Mouse (Mus musculus) Muller cell, postnatal 12 days (primary cell): ENCODE results near the gene Rap2a.

Experiments used
- DNase-seq: peaks from one replicate; pipeline ENCODE4 v3.0.0-alpha.2; 2015; ENCODE audit errors: inconsistent ontology term

The Rap2a gene

DNA sequence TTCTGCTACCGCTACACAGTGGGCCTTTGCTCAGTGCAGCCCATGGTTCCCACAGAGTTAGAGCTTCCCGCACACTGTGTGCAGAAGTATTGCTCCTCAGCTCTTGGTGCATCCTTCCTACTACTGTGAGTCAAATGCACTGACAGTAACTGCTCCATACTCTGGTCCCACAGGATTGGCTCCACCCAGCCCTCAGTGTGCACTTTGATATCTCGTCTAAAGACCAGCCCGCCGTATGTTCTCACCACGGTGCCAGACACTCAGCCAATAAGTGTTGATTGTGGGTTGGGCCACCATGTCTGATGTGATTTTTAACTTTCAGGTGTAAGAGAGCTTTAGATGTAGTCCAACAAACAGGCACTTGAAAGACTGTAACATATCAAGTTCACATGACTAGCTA, 21.4 kb downstream of the Rap2a start:
- no peak for DNase-seq

DNA sequence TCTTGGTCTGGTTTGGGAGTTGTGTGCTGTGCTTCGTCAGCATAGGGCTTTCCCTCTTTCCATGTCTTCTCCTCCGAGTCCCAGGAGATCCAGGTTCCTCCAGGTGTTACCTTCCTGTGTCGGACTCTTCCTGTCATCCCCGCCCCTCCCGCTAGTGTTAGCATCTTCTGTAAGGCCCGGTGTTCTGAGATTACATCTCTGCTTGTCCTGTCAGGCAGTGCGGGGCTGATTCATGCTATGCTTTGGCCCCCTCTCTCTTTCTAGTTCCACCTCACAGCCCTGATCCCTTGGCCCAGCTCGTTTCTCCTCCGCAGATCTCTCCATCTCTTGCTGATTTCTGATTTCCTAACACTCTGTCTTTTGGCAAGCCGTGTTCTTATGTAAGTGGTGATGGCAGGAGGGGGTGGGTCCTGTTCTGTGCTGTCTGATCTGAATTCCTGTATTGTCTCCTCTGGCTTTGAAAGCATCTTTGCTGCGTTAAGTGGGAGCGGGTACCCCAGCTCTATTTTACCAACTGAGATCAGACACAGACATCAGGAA, 21.8 kb downstream of the Rap2a start:
- peak; percentile 61 for DNase-seq

DNA sequence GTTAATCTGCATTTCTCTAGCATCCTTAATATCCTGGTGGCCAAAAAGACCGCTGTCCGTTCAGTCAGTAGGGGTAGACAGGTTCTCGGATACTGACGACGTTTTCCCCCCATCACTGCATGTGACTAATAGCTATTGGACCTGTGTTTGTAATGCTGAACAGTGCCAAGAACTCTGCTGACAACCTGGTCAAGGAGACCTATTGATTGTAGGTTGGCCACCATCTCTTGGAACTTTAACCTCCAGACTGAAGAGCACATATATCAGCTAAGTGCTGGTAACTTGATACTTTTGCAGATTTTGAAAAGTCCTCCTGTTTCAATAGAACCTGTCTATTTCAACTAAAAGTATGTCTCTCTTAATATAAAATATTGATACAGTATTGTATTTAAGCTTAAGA, 22.5 kb downstream of the Rap2a start:
- no peak for DNase-seq

DNA sequence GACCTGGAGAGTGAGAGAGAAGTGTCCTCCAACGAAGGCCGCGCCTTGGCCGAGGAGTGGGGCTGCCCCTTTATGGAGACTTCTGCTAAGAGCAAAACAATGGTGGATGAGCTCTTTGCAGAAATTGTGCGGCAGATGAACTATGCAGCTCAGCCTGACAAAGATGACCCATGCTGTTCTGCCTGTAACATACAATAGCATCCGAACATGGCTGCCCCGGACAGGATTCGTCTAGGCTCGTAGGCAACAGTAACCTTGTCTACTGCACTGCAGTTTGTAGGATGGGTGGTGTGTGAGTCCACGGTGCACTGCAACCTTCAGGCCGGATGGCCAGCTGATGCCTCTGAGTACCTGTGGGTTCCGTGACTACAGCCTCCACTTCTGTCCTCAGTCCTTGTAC, 25.4 kb downstream of the Rap2a start:
- DNase-seq = no peak

DNA sequence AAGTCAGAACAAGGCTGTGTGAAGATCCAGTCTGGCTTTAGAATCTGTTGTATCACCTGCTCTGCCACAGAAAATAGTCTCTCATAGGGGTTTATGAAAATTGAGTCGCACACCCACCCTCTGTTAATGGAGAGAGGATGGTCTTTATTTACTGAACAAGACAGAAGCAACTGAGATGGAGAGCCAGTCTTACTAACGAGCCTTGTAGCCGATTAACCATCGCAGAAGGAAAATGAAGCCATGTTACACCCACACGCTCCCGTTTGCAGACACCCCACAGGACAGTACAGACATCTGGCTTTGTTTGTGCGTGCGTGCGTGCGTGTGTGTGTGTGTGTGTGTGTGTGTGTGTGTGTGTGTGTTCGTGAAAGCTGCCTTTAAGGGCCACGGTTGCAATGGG, 26.2 kb downstream of the Rap2a start:
- no peak for DNase-seq

DNA sequence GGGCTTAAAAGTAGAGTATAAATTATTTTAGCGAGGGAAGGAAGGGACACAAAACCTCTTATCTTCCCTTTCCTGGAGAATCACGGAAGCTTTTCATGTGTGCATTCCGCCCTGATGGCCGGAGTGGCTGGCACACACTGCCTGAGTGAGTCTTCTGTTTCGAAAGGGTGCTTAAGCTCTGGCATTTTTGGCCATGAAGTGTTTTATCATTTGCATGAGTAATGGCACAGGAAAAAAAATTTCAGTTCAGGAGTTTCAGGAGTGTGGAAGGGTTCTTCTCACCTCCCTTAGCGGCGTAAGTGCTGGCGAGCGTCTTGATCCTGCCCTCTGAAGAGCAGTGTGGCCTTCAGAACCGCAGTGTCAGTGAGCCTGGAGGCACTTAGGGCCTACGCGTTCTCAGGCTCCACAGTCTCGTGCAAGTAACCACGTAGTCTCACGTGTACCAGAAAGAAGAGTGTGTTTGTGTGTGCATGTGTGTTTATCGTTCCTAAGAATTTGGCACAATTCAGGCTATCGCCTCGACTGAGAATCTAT, 26.8 kb downstream of the Rap2a start:
- no peak for DNase-seq

DNA sequence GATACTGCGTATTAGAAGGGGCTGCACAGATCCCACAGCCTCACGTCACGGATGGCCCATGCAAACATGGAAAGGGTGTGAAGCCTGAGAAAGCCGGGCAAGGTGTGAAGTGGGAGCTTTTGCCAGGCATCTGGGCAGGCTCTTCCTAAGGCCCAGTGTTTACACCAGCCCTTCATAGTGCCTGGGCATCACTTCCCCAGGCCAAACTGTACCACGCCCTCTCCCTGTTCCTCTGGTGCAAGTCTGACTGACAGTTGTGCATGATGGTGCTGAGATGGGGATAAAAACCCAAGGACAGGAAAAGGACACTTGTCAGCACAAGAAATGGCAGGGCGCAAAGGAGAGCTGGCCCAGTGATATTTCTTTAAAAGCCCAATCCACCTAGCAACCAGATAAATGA, 27.7 kb downstream of the Rap2a start:
- DNase-seq = no peak

DNA sequence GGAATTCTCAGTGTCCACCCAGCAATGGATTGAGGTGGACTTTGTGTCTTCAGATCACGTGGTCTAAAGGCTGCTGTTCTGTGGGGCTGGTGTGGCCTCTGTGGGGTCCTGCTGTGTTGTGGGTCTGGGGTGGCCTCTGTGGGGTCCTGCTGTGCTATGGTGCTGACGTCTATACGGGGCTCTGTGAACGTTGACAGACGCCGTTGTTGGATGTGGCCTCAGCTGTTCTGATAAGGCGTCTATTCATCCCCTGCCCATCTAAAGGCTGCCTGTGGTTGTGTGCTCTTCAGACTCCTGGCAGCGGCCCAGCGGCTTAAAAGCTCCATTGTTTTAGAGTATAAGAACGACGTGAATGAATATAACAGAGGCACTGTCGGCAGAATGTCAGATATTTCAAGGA, 29.3 kb downstream of the Rap2a start:
- DNase-seq = peak; percentile 76

DNA sequence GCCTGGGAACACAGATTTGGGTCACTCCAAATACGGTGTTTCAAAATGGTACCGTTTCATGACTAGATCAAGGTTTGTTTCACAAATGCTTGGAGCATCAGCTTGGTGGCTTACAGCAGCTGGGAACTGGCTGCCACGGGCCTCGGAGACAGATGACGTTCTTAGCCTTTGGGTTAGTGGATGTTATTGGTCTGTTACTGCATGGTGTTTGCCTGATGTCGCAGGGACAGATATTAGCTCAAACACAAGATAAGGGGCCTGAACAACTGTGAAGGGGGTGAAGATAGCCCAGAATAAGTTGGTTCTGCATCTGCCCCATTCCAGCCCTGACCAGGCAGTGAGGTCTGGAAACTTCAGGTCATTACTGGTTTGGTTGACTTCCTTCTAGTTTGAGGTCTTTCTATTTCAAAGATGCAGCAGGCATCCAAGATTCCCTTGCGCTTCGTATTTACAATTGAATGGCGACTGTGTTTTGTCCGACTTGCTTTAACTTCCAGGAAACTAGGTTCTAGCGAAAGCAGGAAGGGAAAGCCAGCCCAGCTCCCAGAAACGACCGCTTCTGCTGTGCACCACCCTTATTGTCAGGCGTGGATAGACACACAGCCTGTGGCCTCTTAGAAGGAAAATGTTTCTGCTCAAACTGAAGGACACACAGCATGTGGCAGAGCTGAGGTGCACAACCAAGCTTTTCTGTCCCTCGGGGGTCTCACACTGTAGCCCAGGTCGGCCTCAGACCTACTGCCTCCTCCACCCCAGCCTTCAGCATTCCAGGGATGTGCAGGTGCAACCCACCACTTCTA, 30.5 kb downstream of the Rap2a start:
- DNase-seq = no peak

DNA sequence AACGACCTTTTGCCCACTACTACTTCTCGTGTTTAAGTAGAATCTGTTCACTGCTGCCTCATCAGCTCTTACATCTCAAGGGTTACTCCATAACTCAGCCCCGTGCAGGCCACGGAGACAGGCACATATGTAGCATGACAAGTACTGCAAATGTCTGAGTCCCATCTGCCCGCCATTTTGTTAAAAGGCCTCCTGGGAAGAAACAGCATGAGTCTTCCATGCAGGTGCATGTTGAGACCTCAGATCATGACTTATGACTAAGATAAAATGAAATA, 31.1 kb downstream of the Rap2a start:
- DNase-seq = no peak

DNA sequence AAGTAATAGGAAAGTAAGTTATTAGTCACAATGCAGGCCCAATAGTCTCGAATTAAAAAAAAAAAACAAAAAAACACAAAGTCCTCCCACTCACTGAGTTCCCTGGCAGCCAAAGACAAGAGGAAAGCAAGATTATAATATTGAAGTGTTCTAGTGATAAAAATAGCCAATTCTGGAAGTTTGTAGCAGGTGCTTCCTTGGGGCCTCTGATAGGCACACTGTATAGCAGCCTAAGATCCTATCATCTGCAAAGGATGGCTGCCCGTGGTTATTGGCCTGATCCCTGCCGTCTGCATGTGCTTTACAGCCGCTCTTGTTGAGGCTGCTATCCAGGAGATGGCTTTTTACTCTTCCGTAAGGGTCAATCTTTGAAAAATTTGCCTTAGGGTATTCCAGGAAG, 33.6 kb downstream of the Rap2a start:
- DNase-seq = no peak

DNA sequence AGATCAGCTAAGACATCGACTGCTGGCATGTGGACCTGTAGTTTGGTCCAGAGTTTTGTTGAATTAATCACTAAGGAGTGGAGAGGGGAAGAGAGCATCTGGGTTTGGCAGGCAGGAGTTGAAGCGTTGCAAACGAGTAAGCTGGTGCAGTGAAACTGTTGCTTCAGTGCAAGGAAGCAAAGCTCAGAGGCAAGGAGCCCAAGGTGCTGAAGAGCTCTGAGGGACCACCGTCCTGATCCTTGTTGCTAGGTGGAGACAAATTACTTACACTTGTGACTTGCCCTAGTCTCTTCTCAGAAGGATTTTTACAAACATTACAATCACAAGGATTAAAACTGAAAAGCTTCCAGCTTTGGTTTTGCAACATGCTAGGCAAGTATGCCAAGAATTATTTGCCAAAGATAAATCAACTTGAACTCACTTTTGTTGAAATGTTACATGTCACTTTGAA, 36.6 kb downstream of the Rap2a start:
- peak; percentile 65 for DNase-seq

DNA sequence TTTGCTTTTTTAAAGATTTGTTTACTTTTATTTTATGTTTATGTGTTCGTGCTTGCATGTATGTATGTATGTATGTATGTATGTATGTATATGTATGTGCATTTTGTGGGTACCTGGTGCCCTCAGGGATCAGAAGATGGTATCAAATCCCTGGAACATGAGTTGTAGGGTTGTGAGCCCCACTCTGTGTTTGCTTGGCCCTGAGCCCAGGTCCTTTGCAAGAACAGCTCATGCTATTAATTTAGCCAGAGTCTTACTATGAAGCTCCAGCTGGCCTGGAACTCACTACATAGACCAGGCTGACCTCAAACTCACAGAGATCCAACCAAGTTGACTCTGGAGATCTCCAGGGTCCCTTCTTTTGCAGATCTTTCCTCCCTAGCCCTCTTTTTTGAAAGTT, 37.1 kb downstream of the Rap2a start:
- no peak for DNase-seq

DNA sequence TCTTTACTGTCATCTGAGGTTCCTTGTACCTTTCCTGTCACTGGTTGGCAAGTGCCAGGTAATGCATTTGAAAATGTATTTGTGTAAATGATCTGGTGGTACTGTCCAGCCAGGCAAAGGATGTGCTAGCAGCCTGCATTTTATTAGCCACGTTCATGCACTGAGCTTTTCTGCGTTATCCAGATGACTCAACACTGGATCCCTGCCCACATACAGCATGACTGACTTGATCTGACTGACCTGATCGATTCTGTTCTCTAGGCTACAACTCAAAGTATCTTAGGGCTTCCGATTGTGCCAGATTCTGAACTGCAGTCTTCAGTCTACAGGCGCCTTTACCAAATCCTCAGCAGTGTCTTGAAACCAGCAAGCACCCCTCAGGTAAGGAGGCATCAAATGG, 40.5 kb downstream of the Rap2a start:
- DNase-seq = no peak

DNA sequence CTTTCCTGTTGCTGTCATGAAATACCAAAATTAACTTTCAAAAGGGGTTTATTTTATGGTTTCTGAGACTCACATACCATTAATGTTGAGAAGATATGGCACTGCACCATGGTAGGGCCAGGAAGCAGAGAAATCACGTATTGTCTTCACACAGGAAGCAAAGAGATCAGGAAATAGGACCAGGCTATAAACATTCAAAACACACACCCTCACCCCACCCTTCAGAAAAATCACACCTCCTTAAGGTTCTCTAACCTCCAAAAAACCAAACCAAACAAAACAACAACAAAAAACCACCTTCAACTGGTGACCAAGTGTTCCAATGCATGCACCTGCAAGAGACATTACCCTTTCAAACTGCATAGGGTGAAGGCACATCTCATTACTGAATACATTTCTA, 41.7 kb downstream of the Rap2a start:
- no peak for DNase-seq

DNA sequence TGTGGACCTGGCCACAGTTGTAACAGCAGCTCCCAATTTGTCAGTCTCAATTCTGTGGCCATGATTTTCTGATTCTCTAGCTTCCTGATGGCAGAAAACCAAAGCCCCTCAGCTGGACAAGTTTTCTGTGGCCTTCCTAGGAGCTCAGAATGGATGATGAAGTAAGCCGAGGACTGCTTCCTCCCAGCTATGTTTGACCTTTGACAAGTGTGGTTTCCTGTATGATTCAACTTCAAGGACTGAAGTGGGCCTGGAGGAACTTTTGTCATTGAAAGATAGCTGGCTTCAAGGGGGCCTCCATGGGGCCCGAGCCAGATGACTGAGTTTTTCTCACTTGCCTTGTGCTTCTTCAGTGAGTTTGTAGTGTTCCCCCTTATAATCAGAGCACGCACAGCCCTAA, 42.6 kb downstream of the Rap2a start:
- no peak for DNase-seq

DNA sequence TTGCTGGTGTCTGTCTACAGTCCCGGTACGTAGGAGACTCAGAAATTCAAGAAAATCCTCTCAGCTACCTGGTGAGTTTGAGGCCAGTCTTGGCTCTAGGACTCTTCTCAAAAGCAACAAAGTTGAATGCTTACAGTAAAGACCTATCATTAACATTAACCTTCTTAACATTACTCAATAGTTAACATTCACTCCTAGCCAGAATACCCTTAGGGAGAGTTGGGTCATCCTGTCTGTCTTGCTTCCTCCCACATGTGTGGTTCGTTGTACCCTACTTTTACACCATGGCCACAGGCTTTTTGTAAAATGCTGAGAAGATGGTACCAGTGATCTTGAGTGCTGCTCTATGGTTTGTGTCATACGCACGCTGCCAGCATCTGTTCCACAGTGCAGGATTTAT, 45.1 kb downstream of the Rap2a start:
- no peak for DNase-seq

DNA sequence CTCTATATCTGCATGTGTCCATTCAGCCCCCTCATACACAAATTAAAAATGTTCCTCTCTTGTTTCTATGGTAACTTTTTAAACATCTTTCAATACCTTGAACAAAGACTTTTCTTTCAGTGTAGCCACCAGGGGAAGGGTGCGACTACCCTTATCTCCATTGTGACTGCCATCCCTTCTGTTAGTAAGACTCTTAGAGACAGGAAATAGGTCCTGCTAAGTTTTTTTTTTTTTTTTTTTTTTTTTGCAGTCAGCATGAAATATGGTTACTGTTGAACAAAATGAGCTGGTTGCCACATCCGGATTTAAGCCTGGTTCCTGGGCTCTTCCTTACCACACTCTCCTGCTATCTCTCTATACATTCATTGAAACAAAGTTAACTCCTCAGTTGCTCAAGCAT, 47.4 kb downstream of the Rap2a start:
- DNase-seq = no peak

DNA sequence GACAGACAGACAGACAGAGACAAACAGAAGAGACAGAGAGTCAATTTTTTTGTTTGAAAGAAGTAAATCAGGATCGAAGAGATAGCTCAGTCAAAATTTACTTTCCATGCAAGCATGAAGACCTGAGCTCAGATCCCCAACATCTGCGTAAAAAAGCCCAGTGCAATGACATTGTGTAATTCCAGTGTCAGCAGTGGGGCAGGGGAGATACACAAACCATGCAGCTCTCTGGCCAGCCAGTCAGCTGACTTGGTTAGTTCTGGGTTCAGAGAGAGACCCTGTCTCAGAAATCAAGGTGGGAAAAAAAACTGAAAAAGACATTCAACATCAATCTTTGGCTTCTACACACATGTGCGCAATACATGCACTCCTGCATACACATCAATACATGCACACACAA, 55.1 kb downstream of the Rap2a start:
- no peak for DNase-seq

DNA sequence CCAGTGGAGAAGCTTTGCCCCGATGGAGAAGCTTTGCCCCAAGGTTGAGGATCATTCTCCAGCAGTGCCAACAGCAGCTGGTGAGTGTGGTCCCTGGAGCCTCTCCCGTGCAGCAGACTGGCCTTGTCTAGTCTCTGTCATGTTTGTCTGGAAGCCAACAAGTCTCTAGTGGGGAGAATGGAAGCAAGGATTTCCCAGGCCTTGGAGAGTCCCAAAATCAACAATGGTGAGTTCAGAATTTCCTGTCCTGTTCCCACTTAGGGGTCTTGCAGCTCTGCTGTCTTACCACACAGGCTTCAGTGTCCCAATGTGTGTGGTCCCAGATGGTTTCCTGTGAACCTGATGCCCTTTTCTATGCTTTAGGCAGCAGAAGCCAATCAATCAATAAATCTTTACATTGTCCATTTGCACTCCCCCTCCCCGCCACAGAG, 56.6 kb downstream of the Rap2a start:
- DNase-seq = no peak

DNA sequence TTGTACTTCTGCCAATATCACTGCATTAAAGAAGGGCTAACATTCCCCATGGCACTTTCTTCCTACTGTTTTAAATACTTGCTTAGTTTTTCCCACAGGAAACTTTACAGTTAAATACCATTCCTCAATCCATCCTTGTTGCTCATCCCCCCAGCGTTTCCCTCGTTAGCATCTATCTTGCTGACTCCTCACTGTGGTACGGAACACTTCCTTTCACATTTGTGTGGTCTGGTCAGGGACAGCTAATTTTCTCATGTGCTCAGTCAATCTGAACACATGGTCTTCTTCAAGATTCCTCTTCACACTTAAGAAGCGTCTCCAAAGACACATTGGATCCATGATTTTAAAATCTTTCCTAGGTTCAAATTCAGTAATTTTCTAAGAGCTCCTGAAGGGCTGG, 57.2 kb downstream of the Rap2a start:
- DNase-seq = no peak

DNA sequence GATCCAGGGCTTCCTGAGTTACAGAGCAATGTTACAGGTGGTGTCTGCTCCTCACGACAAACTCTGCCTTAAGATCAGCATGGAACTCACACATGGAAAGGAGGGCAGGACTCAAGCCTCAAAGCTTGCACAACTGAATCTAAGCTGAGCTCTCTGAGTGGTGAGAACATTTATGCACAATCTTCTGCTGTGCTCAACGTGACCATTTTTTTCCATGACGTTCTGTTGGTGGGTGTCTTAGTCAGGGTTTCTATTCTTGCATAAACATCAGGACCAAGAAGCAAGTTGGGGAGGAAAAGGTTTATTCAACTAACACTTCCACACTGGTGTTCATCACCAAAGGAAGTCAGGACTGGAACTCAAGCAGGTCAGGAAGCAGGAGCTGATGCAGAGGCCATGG, 57.7 kb downstream of the Rap2a start:
- no peak for DNase-seq

DNA sequence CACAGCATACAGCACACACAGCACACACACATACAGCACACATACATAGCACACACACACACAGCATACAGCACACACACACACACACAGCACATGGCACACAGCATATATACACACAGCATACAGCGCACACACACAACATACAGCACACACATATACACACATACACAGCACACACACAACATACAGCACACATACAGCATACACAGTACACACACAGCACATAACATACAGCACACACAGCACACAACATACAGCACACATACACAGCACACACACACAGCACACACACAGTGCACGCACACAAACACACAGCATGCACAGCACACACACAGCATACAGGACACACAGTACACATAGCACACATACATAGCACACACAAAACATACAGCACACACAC, 60.9 kb downstream of the Rap2a start:
- no peak for DNase-seq

DNA sequence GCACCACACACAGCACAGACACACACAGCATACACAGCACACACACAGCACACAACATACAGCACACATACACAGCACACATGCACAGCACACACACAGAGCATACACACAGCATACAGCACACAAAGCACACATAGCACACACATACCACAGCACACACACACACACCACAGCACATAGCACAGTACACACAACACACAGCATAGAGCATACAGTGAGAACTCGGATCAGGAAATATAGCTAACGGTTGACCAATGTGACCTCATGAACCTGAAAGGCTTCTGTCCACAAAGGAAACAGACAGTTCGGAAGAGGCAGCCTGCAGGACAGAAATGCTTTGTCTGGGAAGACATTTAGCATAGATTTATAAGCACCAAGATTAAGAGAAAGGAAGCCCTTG, 61.4 kb downstream of the Rap2a start:
- no peak for DNase-seq
